In genomic region chr1:128856933-128857332, GRCm38 (mm10) we compare ENCODE assay signal across 16 mouse cellular contexts.
DNase-seq lines count a peak whose midpoint lies in the region; ATAC-seq and TF ChIP-seq lines count a peak whose summit lies in the region.
"Had no signal": no experiment of that assay in that cellular context is flagged by ENCODE, and none has a peak within 500 bp of the region (broad histone marks: within the 10 kb centered on the region; RNA-seq: fewer than 3 reads in every experiment).

No protein-coding gene starts in this region.

- H3K27me3 ChIP-seq in embryonic facial prominence, embryonic 14.5 days (replicated peaks; ENCODE audit: control insufficient read depth, insufficient read depth, low read length) = no peaks in the 10 kb centered on the region
- no peaks in the 10 kb centered on the region for H3K27me3 ChIP-seq in embryonic facial prominence, embryonic 10.5 days (replicated peaks; ENCODE audit: low read depth, poor library complexity, severe bottlenecking)
- no peaks in the 10 kb centered on the region for H3K27me3 ChIP-seq in hindbrain, embryonic 11.5 days (ENCODE audit: control insufficient read depth, insufficient read depth, low read length)
- H3K27me3 ChIP-seq in hindbrain, embryonic 10.5 days (ENCODE audit: insufficient read depth, poor library complexity, severe bottlenecking) = no peaks in the 10 kb centered on the region
- no peaks in the 10 kb centered on the region for H3K27me3 ChIP-seq in C2C12 (ENCODE audit: control insufficient read depth, insufficient read depth, insufficient read length)
- H3K27me3 ChIP-seq in hindbrain, embryonic 14.5 days (ENCODE audit: control insufficient read depth, insufficient read depth, low read length) = no peaks in the 10 kb centered on the region
- H3K27me3 ChIP-seq: limb, embryonic 15.5 days had no signal

- no peak overlapping the region for H3K4me2 ChIP-seq in embryonic facial prominence, embryonic 14.5 days (ENCODE audit: low read depth, low read length)
- H3K4me2 ChIP-seq in hindbrain, embryonic 11.5 days (replicated peaks; ENCODE audit: low read depth, low read length) = no peak overlapping the region
- H3K4me2 ChIP-seq in hindbrain, embryonic 14.5 days (replicated peaks) = no peak overlapping the region
- H3K4me2 ChIP-seq: heart, embryonic 13.5 days; limb, embryonic 15.5 days had no signal

- no peak overlapping the region for H3K4me3 ChIP-seq in embryonic facial prominence, embryonic 14.5 days (ENCODE audit: low read depth, low read length)
- no peak overlapping the region for H3K4me3 ChIP-seq in embryonic facial prominence, embryonic 10.5 days
- H3K4me3 ChIP-seq in hindbrain, embryonic 11.5 days (ENCODE audit: low read depth, low read length) = no peak overlapping the region
- H3K4me3 ChIP-seq in hindbrain, embryonic 10.5 days = no peak overlapping the region
- H3K4me3 ChIP-seq in C2C12 (ENCODE audit: insufficient read depth, poor library complexity, severe bottlenecking) = no peak overlapping the region
- H3K4me3 ChIP-seq in hindbrain, embryonic 14.5 days (replicated peaks; ENCODE audit: low read length) = no peak overlapping the region
- H3K4me3 ChIP-seq: heart, embryonic 13.5 days; limb, embryonic 15.5 days had no signal

- ATAC-seq in embryonic facial prominence, embryonic 14.5 days (ENCODE audit: low read depth) = no peak
- no peak; the same call in 1 of the 2 replicates for ATAC-seq in hindbrain, embryonic 11.5 days (ENCODE audit: low FRiP score)
- ATAC-seq in hindbrain, embryonic 14.5 days (ENCODE audit: low FRiP score) = peak; percentile 75; the same call in 1 of the 2 replicates
- ATAC-seq: forebrain, embryonic 16.5 days; intestine, embryonic 16.5 days had no signal

- H3K4me1 ChIP-seq in embryonic facial prominence, embryonic 14.5 days (ENCODE audit: control insufficient read depth, insufficient read depth, low read length) = 0 out of 2 replicates have a peak, but pooled peaks cover 3% of the 10 kb centered on the region
- H3K4me1 ChIP-seq in embryonic facial prominence, embryonic 10.5 days = peaks cover 9% of the 10 kb centered on the region
- H3K4me1 ChIP-seq in hindbrain, embryonic 11.5 days (replicated peaks; ENCODE audit: control insufficient read depth, insufficient read depth, low read length) = no peaks in the 10 kb centered on the region; the same call in 1 of the 2 replicates
- peaks cover 20% of the 10 kb centered on the region for H3K4me1 ChIP-seq in hindbrain, embryonic 10.5 days (replicated peaks)
- peaks cover 9% of the 10 kb centered on the region for H3K4me1 ChIP-seq in hindbrain, embryonic 14.5 days (replicated peaks; ENCODE audit: control insufficient read depth, insufficient read depth, low read length)
- H3K4me1 ChIP-seq: heart, embryonic 13.5 days; limb, embryonic 15.5 days had no signal

- H3K79me2 ChIP-seq in C2C12 (ENCODE audit: control insufficient read depth, insufficient read depth) = no peaks in the 10 kb centered on the region

- H3K36me3 ChIP-seq in embryonic facial prominence, embryonic 14.5 days (ENCODE audit: control insufficient read depth, insufficient read depth, low read length) = no peaks in the 10 kb centered on the region
- H3K36me3 ChIP-seq in embryonic facial prominence, embryonic 10.5 days (replicated peaks) = no peaks in the 10 kb centered on the region
- no peaks in the 10 kb centered on the region for H3K36me3 ChIP-seq in hindbrain, embryonic 11.5 days (ENCODE audit: control insufficient read depth, insufficient read depth, low read length)
- no peaks in the 10 kb centered on the region for H3K36me3 ChIP-seq in hindbrain, embryonic 10.5 days
- no peaks in the 10 kb centered on the region for H3K36me3 ChIP-seq in C2C12 (ENCODE audit: control insufficient read depth, insufficient read depth)
- no peaks in the 10 kb centered on the region for H3K36me3 ChIP-seq in hindbrain, embryonic 14.5 days (replicated peaks; ENCODE audit: control insufficient read depth, insufficient read depth)
- H3K36me3 ChIP-seq: heart, embryonic 13.5 days; limb, embryonic 15.5 days had no signal

- no peak overlapping the region for H3K27ac ChIP-seq in embryonic facial prominence, embryonic 14.5 days (replicated peaks; ENCODE audit: low read depth, low read length)
- no peak overlapping the region for H3K27ac ChIP-seq in embryonic facial prominence, embryonic 10.5 days (replicated peaks)
- H3K27ac ChIP-seq in hindbrain, embryonic 11.5 days (ENCODE audit: low read depth, low read length) = no peak overlapping the region
- H3K27ac ChIP-seq in hindbrain, embryonic 10.5 days = no peak overlapping the region
- H3K27ac ChIP-seq in hindbrain, embryonic 14.5 days = no peak overlapping the region
- H3K27ac ChIP-seq: heart, embryonic 13.5 days; limb, embryonic 15.5 days had no signal

- no peak for TF ChIP-seq CTCF in C2C12 (IDR thresholded peaks at IDR 0.05; ENCODE audit: control insufficient read depth, insufficient read depth, insufficient read length)

- no peak overlapping the region for H3K9ac ChIP-seq in embryonic facial prominence, embryonic 14.5 days (ENCODE audit: low read depth, low read length)
- no peak overlapping the region for H3K9ac ChIP-seq in hindbrain, embryonic 11.5 days (ENCODE audit: low read depth, low read length)
- no peak overlapping the region for H3K9ac ChIP-seq in hindbrain, embryonic 14.5 days
- H3K9ac ChIP-seq: heart, embryonic 13.5 days; limb, embryonic 15.5 days had no signal

- H3K79me3 ChIP-seq in C2C12 (ENCODE audit: low read depth) = no peaks in the 10 kb centered on the region

- H3K9me3 ChIP-seq in embryonic facial prominence, embryonic 14.5 days (ENCODE audit: control insufficient read depth, low read length) = no peaks in the 10 kb centered on the region
- H3K9me3 ChIP-seq in embryonic facial prominence, embryonic 10.5 days = no peaks in the 10 kb centered on the region
- H3K9me3 ChIP-seq in hindbrain, embryonic 11.5 days (ENCODE audit: control insufficient read depth, low read length) = no peaks in the 10 kb centered on the region
- no peaks in the 10 kb centered on the region for H3K9me3 ChIP-seq in hindbrain, embryonic 10.5 days
- no peaks in the 10 kb centered on the region for H3K9me3 ChIP-seq in hindbrain, embryonic 14.5 days (ENCODE audit: control insufficient read depth, low read length)
- H3K9me3 ChIP-seq: heart, embryonic 13.5 days; limb, embryonic 15.5 days had no signal

- no peak overlapping the region for H3ac ChIP-seq in C2C12 (ENCODE audit: control insufficient read depth, insufficient read length, low read depth)

- 72% methylated on average over 2 of the region's 2 CpGs for WGBS in embryonic facial prominence, embryonic 14.5 days
- 71% methylated on average over 2 of the region's 2 CpGs for WGBS in embryonic facial prominence, embryonic 10.5 days
- 29% methylated on average over 2 of the region's 2 CpGs for WGBS in hindbrain, embryonic 11.5 days
- 48% methylated on average over 2 of the region's 2 CpGs for WGBS in hindbrain, embryonic 10.5 days
- 22% methylated on average over 2 of the region's 2 CpGs for WGBS in hindbrain, embryonic 14.5 days

- DNase-seq in embryonic facial prominence, embryonic 14.5 days (ENCODE audit: low spot score) = peak; percentile 48
- DNase-seq in embryonic facial prominence, embryonic 10.5 days (ENCODE audit: low spot score) = no peak
- peak; percentile 16 for DNase-seq in hindbrain, embryonic 11.5 days (ENCODE audit: low spot score)
- no peak for DNase-seq in hindbrain, embryonic 10.5 days (ENCODE audit: low spot score)
- peak; percentile 45 for DNase-seq in hindbrain, embryonic 14.5 days (ENCODE audit: low spot score)
- DNase-seq in adrenal gland, postnatal 36 days = no peak
- DNase-seq in kidney, postnatal 10 days = no peak
- DNase-seq: adrenal gland, postnatal 10 days; cerebellum, adult 2 months; heart, postnatal 36 days; lung, postnatal 10 days had no signal

TF ChIP-seq in C2C12, 6 proteins besides CTCF, POLR2A, EP300 and RAD21:
- TF ChIP-seq MYOG (IDR thresholded peaks at IDR 0.05; ENCODE audit: control insufficient read depth, extremely low read depth, insufficient read length) (no peak), MYOD1 (IDR thresholded peaks at IDR 0.05; ENCODE audit: control insufficient read depth, insufficient read length, low read depth) (peak; percentile 93)
TF ChIP-seq in C2C12: peak in this region for 1.

Comparison
In these comparisons a context has a peak if more than half of its experiments do, and no peak if none do; other contexts are left out.
1. DNase-seq: peak in embryonic facial prominence, embryonic 14.5 days (single experiment), hindbrain, embryonic 11.5 days (single experiment) and hindbrain, embryonic 14.5 days (single experiment); none in embryonic facial prominence, embryonic 10.5 days (single experiment), hindbrain, embryonic 10.5 days (single experiment), adrenal gland, postnatal 36 days (0 of 2) and kidney, postnatal 10 days (single experiment).